Mouse (Mus musculus): Measurements from ENCODE around the gene Ptcd1.
"Not testable (repeated sequence)": the region's sequence is repeated elsewhere in the genome, so short reads cannot be mapped to it uniquely, and the experiment has no call there.

Ptcd1 gene

GRCm38 (mm10) chr5:145114606-145115473, 52.1 kb downstream of the Ptcd1 start:
- peak in 1 of 2 experiments; percentile 35 for DNase-seq (ENCODE audit: low spot score in 2 of 2)

- DNase-seq (ENCODE audit: low spot score in 2 of 2): peak in 1 of 2 experiments; percentile 47
These were observed 52.8 kb downstream of the Ptcd1 start, which contains the start of gene Arpc1b for GRCm38 (mm10) chr5:145114071-145114605. Gene Arpc1b (plus strand): TSS chr5:145114215.

- DNase-seq (ENCODE audit: low spot score in 2 of 2): no peak
These were observed 53.5 kb downstream of the Ptcd1 start for GRCm38 (mm10) chr5:145113416-145113815.

GRCm38 (mm10) chr5:145112566-145112965, 54.3 kb downstream of the Ptcd1 start:
- DNase-seq (ENCODE audit: low spot score in 2 of 2): no peak

- no peak for DNase-seq (ENCODE audit: low spot score in 2 of 2)
These were observed 56.5 kb downstream of the Ptcd1 start for GRCm38 (mm10) chr5:145110401-145110800.

GRCm38 (mm10) chr5:145105694-145106275, 61.1 kb downstream of the Ptcd1 start:
- DNase-seq (ENCODE audit: low spot score in 2 of 2): no peak

GRCm38 (mm10) chr5:145104328-145104727, 62.6 kb downstream of the Ptcd1 start:
- no peak for DNase-seq (ENCODE audit: low spot score in 2 of 2)

GRCm38 (mm10) chr5:145102706-145103105, 64.2 kb downstream of the Ptcd1 start:
- DNase-seq (ENCODE audit: low spot score in 2 of 2): no peak

- DNase-seq (ENCODE audit: low spot score in 2 of 2): not testable (repeated sequence)
These were observed 65.5 kb downstream of the Ptcd1 start for GRCm38 (mm10) chr5:145101451-145101850.

GRCm38 (mm10) chr5:145100960-145101359, 65.9 kb downstream of the Ptcd1 start:
- DNase-seq (ENCODE audit: low spot score in 2 of 2): no peak

- no peak for DNase-seq (ENCODE audit: low spot score in 2 of 2)
These were observed 68.5 kb downstream of the Ptcd1 start for GRCm38 (mm10) chr5:145098340-145098821.

Measured in frontal cortex, postnatal 10 days (tissue).